Mouse (Mus musculus): ENCODE results near the gene Prpsap1.

DNA sequence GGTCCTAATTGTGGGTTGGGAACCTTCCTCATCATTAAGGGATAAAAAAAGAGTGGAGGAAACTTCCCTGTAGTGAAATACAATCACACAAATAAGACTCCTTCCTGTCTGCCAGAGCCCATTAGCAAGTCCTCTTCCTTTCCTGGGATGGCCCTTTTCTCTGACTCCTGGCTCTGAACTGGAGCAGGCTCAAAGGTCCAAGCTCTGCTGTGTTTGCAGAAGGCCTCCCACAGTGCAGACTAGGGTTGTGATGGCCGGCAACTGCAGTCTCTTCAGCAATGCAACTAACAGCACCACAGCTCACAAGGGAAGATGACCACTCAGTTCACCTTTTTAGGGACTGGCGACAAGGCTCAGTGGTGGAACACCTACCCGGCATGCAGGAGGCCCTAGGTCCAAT lies 23.8 kb downstream of the Prpsap1 start:
- TF ChIP-seq TCF12 (IDR thresholded peaks at IDR 0.05; ENCODE audit: insufficient read depth, poor library complexity, severe bottlenecking): no peak
- TF ChIP-seq SRF (IDR thresholded peaks at IDR 0.05; ENCODE audit: control insufficient read depth, insufficient read length, low read depth): no peak
- no peak for TF ChIP-seq POLR2A (IDR thresholded peaks at IDR 0.05; ENCODE audit: insufficient read length, low read depth)
- TF ChIP-seq E2F4 (IDR thresholded peaks at IDR 0.05; ENCODE audit: insufficient read depth): no peak
- TF ChIP-seq MAX (IDR thresholded peaks at IDR 0.05; ENCODE audit: low read depth): no peak
- no peak for TF ChIP-seq CEBPB (IDR thresholded peaks at IDR 0.05; ENCODE audit: insufficient read depth, poor library complexity, severe bottlenecking)
- no peak for TF ChIP-seq MYOD1 (IDR thresholded peaks at IDR 0.05; ENCODE audit: control insufficient read depth in 1 of 3, insufficient read length in 2 of 3, low read depth in 2 of 3)
- TF ChIP-seq POLR2AphosphoS2 (IDR thresholded peaks at IDR 0.05; ENCODE audit: insufficient read length, low read depth): no peak
- TF ChIP-seq REST (IDR thresholded peaks at IDR 0.05; ENCODE audit: insufficient read depth, insufficient read length): no peak
- no peak for TF ChIP-seq TCF3 (IDR thresholded peaks at IDR 0.05; ENCODE audit: insufficient read length, low read depth)
